Mouse (Mus musculus): ENCODE measurements around the gene Hoxc10. TPM values are rescaled to one million over a fixed set of nuclear protein-coding genes. Genes with fewer than 3 reads are reported as not detected.

Hoxc10 gene
- polyA plus RNA-seq, 1 experiment from 2014 or later: 62.1 TPM

- WGBS: under 1% methylated on average over 23 of the region's 23 CpGs
- H3K4me3 ChIP-seq: 0 out of 2 replicates have a peak overlapping the region, but pooled peaks have one; percentile 5
- 0 out of 2 replicates have a peak overlapping the region, but pooled peaks have one; percentile 8 for H3K9ac ChIP-seq
- no peak overlapping the region for H3K27ac ChIP-seq
- no peaks in the 10 kb centered on the region for H3K36me3 ChIP-seq
- ATAC-seq (ENCODE audit: low FRiP score, low read depth): no peak
- peak overlapping the region; percentile 36 for H3K4me2 ChIP-seq (replicated peaks)
- no peaks in the 10 kb centered on the region for H3K9me3 ChIP-seq
- H3K4me1 ChIP-seq: no peaks in the 10 kb centered on the region
- peaks cover 95% of the 10 kb centered on the region for H3K27me3 ChIP-seq (replicated peaks)
Measured at GRCm38 (mm10) chr15:102931706-102932358, 34.8 kb upstream of the Hoxc10 start.

GRCm38 (mm10) chr15:102934438-102934837 lies 32.2 kb upstream of the Hoxc10 start:
- Histone ChIP-seq H3K27ac (no peak overlapping the region), H3K4me1 (peaks cover 4% of the 10 kb centered on the region; the same call in 1 of the 2 replicates), H3K27me3 (replicated peaks) (peaks cover 95% of the 10 kb centered on the region), H3K4me2 (replicated peaks) (peak overlapping the region; percentile 16; the same call in 1 of the 2 replicates), H3K9ac (peak overlapping the region; percentile 36; the same call in 1 of the 2 replicates), H3K9me3 (no peaks in the 10 kb centered on the region), H3K36me3 (no peaks in the 10 kb centered on the region), H3K4me3 (0 out of 2 replicates have a peak overlapping the region, but pooled peaks have one; percentile 7)
- ATAC-seq (ENCODE audit: low FRiP score, low read depth): no peak
- 1% methylated on average over 12 of the region's 12 CpGs for WGBS

GRCm38 (mm10) chr15:102934897-102935296 lies 31.7 kb upstream of the Hoxc10 start:
- ATAC-seq (ENCODE audit: low FRiP score, low read depth): no peak
- Histone ChIP-seq H3K27ac (no peak overlapping the region), H3K9me3 (no peaks in the 10 kb centered on the region), H3K36me3 (no peaks in the 10 kb centered on the region), H3K4me1 (peaks cover 9% of the 10 kb centered on the region), H3K4me2 (replicated peaks) (peak overlapping the region; percentile 46), H3K4me3 (peak overlapping the region; percentile 26), H3K27me3 (replicated peaks) (peaks cover 95% of the 10 kb centered on the region), H3K9ac (0 out of 2 replicates have a peak overlapping the region, but pooled peaks have one; percentile 29)
- 1% methylated on average over 27 of the region's 27 CpGs for WGBS

- H3K4me3 ChIP-seq: peak within 1 kb of the TSS; percentile 37
- no peaks in the 10 kb centered on the region for H3K9me3 ChIP-seq
- H3K4me1 ChIP-seq: peaks cover 12% of the 10 kb centered on the region
- H3K4me2 ChIP-seq (replicated peaks): peak within 1 kb of the TSS; percentile 47
- H3K27ac ChIP-seq: no peak within 1 kb of the TSS
- H3K36me3 ChIP-seq: no peaks in the 10 kb centered on the region
- no peak for ATAC-seq (ENCODE audit: low FRiP score, low read depth)
- peak within 1 kb of the TSS; percentile 52 for H3K9ac ChIP-seq
- peaks cover 95% of the 10 kb centered on the region for H3K27me3 ChIP-seq (replicated peaks)
- under 1% methylated on average over 31 of the region's 31 CpGs for WGBS
Measured at GRCm38 (mm10) chr15:102936279-102936972, 30.2 kb upstream of the Hoxc10 start, which contains the start of gene Hoxc12. TSS of gene Hoxc12 (plus strand) at chr15:102936757.

- H3K36me3 ChIP-seq: no peaks in the 10 kb centered on the region
- peaks cover 95% of the 10 kb centered on the region for H3K27me3 ChIP-seq (replicated peaks)
- peak overlapping the region; percentile 52 for H3K9ac ChIP-seq
- WGBS: 1% methylated on average over 50 of the region's 50 CpGs
- peaks cover 12% of the 10 kb centered on the region for H3K4me1 ChIP-seq
- H3K4me3 ChIP-seq: peak overlapping the region; percentile 37
- no peaks in the 10 kb centered on the region for H3K9me3 ChIP-seq
- no peak overlapping the region for H3K27ac ChIP-seq
- no peak for ATAC-seq (ENCODE audit: low FRiP score, low read depth)
- H3K4me2 ChIP-seq (replicated peaks): peak overlapping the region; percentile 47
Measured at GRCm38 (mm10) chr15:102937036-102937666, 29.4 kb upstream of the Hoxc10 start.

GRCm38 (mm10) chr15:102939256-102940155 lies 27.1 kb upstream of the Hoxc10 start:
- peak overlapping the region; percentile 47 for H3K4me2 ChIP-seq (replicated peaks)
- no peaks in the 10 kb centered on the region for H3K9me3 ChIP-seq
- H3K4me3 ChIP-seq: peak overlapping the region; percentile 26
- H3K27ac ChIP-seq: no peak overlapping the region; the same call in 1 of the 2 replicates
- WGBS: under 1% methylated on average over 34 of the region's 34 CpGs
- peaks cover 21% of the 10 kb centered on the region for H3K4me1 ChIP-seq
- peak; percentile 35; the same call in 1 of the 2 replicates for ATAC-seq (ENCODE audit: low FRiP score, low read depth)
- peaks cover 94% of the 10 kb centered on the region for H3K27me3 ChIP-seq (replicated peaks)
- H3K9ac ChIP-seq: peak overlapping the region; percentile 49
- no peaks in the 10 kb centered on the region for H3K36me3 ChIP-seq

- Histone ChIP-seq H3K27ac (peak overlapping the region; percentile 46; the same call in 1 of the 2 replicates), H3K9ac (peak overlapping the region; percentile 70), H3K4me2 (replicated peaks) (peak overlapping the region; percentile 56), H3K4me1 (peaks cover 21% of the 10 kb centered on the region), H3K4me3 (peak overlapping the region; percentile 36), H3K9me3 (no peaks in the 10 kb centered on the region), H3K36me3 (no peaks in the 10 kb centered on the region), H3K27me3 (replicated peaks) (peaks cover 99% of the 10 kb centered on the region)
- under 1% methylated on average over 53 of the region's 53 CpGs for whole genome bisulfite sequencing
- ATAC-seq (ENCODE audit: low FRiP score, low read depth): 0 out of 2 replicates have a peak, but pooled peaks have one; percentile 51
Measured at GRCm38 (mm10) chr15:102942739-102943467, 23.7 kb upstream of the Hoxc10 start.

GRCm38 (mm10) chr15:102943468-102943813 lies 23.2 kb upstream of the Hoxc10 start:
- Histone ChIP-seq H3K9me3 (no peaks in the 10 kb centered on the region), H3K4me2 (replicated peaks) (peak overlapping the region; percentile 56), H3K4me1 (peaks cover 21% of the 10 kb centered on the region), H3K36me3 (no peaks in the 10 kb centered on the region), H3K27ac (no peak overlapping the region), H3K27me3 (replicated peaks) (peaks cover 99% of the 10 kb centered on the region), H3K9ac (peak overlapping the region; percentile 70), H3K4me3 (peak overlapping the region; percentile 36)
- 3% methylated on average over 5 of the region's 5 CpGs for WGBS
- ATAC-seq (ENCODE audit: low FRiP score, low read depth): no peak

GRCm38 (mm10) chr15:102945185-102946077 lies 21.2 kb upstream of the Hoxc10 start:
- Histone ChIP-seq H3K9me3 (no peaks in the 10 kb centered on the region), H3K27ac (no peak overlapping the region), H3K4me2 (replicated peaks) (peak overlapping the region; percentile 47), H3K9ac (0 out of 2 replicates have a peak overlapping the region, but pooled peaks have one; percentile 19), H3K4me1 (peaks cover 10% of the 10 kb centered on the region; the same call in 1 of the 2 replicates), H3K4me3 (peak overlapping the region; percentile 16; the same call in 1 of the 2 replicates), H3K27me3 (replicated peaks) (peaks cover 98% of the 10 kb centered on the region), H3K36me3 (no peaks in the 10 kb centered on the region)
- ATAC-seq (ENCODE audit: low FRiP score, low read depth): no peak
- WGBS: 7% methylated on average over 22 of the region's 22 CpGs

- peak overlapping the region; percentile 13; the same call in 1 of the 2 replicates for H3K4me3 ChIP-seq
- H3K9me3 ChIP-seq: no peaks in the 10 kb centered on the region
- peaks cover 9% of the 10 kb centered on the region; the same call in 1 of the 2 replicates for H3K4me1 ChIP-seq
- no peak overlapping the region for H3K27ac ChIP-seq
- H3K36me3 ChIP-seq: no peaks in the 10 kb centered on the region
- under 1% methylated on average over 9 of the region's 9 CpGs for WGBS
- ATAC-seq (ENCODE audit: low FRiP score, low read depth): no peak
- H3K27me3 ChIP-seq (replicated peaks): peaks cover 98% of the 10 kb centered on the region
- peak overlapping the region; percentile 53 for H3K9ac ChIP-seq
- H3K4me2 ChIP-seq (replicated peaks): peak overlapping the region; percentile 50
Measured at GRCm38 (mm10) chr15:102947276-102947675, 19.3 kb upstream of the Hoxc10 start.
